Mouse (Mus musculus): ENCODE measurements around the gene Por.

Por gene

DNA sequence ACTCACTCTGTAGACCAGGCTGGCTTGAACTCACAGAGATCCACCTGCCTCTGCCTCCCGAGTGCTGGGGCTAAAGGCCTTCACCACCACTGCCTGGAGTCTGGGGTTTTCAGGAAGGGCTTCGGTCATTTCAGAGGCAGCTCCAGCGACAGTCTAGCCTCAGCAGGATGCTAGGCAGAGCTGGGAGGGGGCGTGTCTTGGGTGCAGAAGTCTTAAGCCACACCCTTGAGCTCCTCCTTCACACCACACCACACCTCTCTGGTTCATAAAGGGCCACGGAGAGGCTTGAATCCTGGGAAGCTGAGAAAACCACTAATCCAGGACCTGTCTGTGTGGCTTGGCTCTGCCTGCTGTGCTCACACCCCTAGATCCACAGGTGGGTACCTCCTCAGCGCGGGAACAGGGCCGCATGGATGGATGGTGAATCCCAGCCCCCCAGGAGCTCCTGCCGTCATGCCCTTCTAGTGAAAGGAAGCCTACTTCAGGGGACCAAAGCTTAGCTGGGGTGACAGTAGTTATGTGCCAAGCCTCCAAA is at the start of gene Por:
Gene Por (plus strand): TSS at position 293 of the 535 bp plus-strand sequence.
- no peak for DNase-seq (ENCODE audit: low spot score)

DNA sequence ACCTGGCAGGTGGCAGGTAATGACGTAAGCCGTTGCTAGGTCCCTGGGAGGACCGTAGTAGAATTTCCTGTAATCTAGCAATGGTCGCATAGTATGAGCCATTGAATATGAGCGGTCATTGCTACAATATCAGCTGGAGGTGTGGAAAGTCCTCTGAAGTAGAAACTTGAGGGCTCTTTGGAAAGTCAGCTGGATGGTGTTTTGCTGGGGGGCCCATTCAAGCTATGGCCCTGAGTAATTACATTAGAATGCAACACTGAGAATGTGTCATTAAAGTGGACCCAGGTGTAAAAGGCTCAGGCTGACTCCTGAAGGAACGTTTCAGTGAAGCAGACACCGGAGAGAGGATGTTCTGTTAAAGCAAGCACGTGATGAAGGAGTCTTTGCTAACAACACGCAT is 49.3 kb upstream of the Por start:
- DNase-seq (ENCODE audit: low spot score), result no peak

DNA sequence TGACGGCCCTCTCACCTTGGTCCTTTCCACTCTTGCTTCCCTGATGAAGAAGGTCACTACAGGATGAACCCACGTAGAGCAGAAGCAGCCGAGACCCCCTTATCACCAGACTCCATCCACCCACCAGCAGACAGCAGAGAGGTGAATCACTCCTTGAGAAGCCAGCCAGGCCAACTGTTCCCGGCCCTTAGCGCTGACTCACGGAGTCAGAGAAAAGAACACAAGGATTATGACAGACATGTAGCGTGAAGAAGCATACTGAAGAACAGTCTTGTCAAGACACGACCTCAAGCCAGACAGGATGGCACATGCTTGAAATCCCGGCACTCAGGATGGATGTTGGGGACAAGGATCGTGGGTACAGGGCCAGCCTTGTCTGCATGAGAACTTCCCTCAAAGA is 48.1 kb upstream of the Por start:
- DNase-seq (ENCODE audit: low spot score), result no peak

DNA sequence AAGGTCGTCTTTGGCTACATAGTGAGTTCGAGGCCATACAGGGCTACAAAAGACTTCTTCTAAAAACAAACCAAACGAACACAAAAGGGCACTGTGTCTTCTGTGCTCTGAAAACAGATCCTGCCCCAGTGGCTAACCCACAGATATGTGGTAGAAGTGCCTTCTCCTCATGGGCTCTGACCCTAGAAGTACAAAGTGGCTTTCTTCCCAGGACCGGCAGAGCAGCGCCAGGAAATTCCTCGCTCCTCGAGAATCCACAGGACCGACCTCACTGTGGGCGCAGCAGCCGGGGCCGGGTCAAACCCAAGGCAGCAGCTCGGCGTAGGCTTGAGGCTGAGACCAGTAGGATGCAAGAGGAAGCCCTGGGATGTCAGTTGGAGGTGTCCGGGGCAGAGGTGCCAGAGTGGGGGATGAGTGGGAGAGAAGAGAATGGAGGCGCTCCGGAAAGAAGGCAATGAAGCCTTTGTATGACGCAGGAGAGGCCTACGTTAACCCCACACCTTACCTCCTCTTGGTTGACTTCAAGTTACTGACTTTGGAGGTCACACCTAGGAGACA is 46.7 kb upstream of the Por start:
- no peak for DNase-seq (ENCODE audit: low spot score)

DNA sequence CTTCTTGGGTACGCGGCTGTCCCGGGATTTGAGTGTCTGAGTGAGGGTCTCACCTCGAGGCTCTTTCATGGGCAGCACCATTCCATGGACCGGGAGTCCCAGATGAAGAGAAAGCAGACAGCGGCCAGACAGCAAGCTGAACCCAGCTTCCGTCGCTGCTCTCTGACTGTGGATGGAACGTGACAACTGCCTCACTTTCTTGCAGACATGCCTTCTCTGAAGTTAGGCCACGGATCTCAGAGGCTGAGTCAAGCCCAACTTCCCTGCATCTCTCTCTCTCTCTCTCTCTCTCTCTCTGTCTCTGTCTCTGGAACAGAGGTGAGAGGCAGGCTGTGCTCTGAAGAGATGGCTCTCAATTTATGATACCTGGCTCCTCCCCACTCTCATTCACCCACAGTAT is 40.9 kb upstream of the Por start:
- no peak for DNase-seq (ENCODE audit: low spot score)

DNA sequence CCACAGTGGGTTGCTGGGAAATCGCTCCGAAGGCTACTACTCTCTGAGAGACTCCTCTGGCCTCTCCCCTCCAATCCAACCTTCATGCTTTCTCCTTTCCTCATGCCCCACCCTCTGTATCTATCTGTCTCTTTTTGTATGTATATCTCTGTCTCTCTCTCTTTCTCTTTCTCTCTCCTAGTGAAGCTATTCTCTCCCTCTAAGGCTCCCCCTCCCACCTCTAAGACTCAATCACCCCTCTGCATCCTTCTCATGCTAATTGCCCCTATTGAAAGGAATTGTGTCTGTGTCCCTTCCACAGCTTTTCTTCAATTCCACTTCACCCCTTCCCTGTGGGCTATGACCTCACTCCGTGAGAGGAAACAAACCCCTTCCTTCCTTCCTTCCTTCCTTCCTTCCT is 40.4 kb upstream of the Por start:
- no peak for DNase-seq (ENCODE audit: low spot score)

DNA sequence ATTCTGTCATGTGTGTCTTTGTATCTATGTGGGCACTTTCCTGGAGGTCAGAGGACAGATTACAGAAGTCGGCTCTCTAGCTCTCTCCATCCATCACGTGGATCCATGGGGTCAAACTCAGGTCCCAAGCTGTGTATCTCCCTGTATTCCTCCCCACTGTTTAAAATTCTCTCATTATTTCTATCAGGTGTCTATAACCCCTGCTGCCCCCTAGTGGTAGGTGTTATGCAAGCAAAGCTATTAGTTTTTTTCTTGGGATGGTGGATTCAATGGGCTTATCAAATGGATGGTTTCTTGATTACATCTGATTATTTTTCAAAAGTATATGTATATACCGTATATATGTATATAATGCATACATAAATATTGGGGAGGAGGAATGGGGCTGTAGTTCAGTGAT is 39.2 kb upstream of the Por start:
- DNase-seq (ENCODE audit: low spot score), result peak; percentile 62

DNA sequence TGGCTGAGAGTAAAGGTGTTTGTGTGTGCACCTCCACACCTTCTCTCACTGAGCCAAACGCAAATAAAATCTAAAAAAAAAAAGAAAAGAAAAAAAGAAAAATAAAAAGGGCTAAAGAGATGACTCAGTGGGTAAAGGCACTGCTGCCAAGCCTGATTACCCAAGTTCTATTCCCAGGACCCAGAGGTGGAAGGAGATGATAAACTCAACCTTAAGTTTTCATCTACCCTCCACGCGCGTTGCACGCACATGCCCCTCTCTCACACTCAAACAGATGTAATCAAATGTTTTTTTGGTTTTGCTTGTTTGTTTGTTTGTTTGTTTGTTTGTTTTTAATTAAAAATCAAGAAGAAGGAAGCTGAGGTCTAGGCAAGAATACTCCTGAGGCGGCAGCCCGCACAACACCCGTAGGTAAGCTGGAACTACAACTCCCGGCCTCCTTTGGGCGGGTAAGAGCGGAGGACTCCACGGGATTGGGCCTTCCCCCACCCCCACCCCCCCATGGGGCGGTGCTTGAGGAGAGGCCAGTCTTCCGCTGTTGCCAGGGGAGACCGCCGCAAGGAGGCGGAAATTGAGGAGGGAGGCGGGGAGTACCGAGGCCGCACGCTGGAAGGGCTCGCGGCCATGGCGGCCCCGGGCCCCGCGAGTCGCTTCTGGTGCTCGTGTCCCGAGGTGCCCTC is 37.6 kb upstream of the Por start, which contains the start of gene Rhbdd2:
Gene Rhbdd2 (plus strand): TSS at position 502 of the 680 bp plus-strand sequence.
- DNase-seq (ENCODE audit: low spot score), result peak; percentile 98

DNA sequence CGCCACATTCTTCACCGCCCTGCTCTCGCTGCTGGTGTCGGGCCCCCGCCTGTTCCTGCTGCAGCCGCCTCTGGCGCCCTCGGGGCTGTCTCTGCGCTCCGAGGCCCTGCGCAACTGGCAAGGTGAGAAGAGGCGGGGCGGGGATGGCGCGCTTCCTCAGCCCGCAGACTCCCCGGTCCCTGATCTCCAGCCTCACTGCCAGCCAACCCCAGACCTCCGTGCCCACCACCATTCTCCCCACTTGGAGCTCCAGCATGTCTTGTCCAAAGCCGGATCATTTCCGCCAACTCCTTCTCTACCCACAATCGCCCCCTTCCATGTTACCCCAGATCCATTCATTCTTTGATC is 37.1 kb upstream of the Por start:
- DNase-seq (ENCODE audit: low spot score), result no peak

DNA sequence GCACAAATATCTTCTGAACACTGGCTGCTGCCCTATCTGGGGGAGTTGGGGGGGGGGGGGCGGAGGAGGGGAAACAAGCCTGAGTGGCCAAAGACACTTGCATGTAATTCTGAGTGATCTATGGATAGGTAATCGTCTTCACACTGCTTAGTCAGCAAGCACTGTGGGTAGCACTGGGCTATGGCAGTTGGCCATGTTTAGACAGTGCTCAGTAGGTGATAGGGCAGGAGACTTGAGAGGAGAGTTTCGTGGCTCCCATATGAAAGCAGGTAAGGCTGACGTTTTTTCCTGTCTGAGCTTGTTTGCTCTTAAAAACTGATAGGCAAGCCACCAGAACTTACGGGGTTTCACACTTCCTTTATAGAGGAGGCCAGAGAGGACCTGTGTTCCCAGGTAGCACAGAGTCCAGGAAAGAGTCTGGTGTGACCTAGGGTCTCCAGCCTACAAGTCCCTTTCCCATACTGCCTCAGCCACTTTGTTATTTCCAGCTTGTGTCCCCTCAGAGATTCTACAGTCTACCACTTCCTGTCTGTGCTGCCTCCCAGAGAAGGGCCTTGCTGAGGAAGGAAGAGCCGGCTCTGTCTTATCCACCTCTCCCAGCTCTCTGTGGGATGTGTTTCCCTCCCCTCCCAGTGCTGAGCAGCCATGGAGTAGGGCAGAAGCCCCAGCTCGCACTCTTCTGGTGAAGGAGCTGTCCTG is 29.9 kb upstream of the Por start:
- no peak for DNase-seq (ENCODE audit: low spot score)

DNA sequence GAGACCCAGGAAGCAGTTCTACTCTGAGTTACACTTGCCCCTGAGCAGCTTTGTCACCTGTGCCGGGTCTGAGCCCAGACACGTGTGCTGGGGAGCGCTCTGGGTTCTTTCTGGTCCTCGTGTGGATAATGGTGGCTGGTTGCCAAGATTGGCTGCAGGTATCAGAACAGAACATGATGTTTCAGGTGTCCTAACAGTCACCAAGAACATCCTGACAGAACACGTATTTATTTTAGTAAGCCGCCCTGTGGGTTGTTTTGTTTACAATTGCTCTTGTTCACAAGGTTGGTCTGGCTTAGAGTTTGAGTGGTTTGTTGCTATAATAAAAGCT is 29.4 kb upstream of the Por start:
- no peak for DNase-seq (ENCODE audit: low spot score)

DNA sequence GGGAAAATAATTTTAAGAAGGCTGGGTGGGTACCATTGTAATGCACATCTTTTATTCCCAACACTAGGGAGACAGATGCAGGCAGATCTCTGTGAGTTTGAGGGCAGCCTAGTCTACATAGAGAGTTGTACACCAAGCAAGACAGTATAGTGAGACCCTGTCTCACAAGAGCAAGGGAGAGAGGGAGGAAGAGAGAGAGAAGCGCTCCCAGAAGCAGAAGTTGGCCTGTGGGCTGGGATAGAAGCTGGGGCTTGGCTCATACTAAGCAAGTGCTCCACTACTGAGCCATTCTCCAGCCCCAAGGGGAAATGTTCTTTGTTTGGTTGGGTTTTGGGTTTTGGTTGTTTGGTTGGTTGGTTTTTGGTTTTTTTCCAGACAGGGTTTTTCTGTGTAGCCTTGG is 28.8 kb upstream of the Por start:
- no peak for DNase-seq (ENCODE audit: low spot score)

DNA sequence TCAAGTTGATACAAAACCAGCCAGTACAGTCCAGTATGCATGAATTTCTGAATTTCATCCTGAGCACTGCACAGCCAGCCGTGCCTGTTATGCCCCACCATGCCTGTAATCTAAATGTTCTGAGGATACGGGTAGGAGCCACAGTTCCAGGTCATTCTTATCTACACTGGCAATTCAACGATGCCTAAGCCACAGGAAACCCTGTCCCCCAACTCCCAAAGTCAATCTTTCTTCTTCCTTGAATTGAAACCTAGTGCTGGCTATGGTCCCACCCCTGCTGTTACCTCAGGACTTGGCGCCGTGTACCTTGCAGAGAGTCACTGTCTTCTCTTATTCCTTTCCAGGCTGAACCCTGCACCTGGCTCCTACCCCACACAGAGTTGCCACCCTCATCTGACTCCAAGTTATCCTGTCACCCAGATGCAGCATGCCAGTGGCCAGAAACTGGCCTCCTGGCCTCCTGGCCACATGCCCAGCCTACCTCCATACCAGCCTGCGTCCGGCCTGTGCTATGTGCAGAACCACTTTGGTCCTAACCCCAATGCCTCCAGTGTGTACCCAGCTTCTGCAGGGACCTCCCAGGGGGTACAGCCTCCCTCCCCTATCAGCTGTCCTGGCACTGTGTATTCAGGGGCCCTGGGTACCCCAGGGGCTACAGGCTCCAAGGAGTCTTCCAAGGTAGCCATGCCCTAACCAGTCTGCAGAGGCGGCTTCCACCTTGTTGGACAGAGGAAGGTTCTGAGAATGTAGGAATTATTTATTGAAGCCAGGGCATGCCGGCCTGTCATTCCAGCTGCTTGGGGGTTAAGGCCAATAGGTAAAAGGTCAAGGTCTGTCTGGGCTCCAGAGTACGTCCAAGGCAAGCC is 26.9 kb upstream of the Por start:
- DNase-seq (ENCODE audit: low spot score), result no peak

DNA sequence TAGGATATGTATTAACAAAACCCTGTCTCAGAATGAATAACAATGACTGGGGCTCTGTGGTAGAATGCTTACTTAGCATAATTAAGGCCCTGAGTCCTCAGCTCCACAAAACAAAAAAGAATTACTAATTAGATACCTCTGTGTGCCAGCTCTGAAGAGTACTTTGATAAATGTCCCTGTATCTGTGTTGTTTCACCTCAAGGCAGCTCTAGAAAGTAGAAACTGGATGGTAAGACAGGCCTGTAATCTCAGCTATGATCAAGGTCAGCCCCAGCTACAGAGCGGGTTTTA is 26.3 kb upstream of the Por start:
- no peak for DNase-seq (ENCODE audit: low spot score)

DNA sequence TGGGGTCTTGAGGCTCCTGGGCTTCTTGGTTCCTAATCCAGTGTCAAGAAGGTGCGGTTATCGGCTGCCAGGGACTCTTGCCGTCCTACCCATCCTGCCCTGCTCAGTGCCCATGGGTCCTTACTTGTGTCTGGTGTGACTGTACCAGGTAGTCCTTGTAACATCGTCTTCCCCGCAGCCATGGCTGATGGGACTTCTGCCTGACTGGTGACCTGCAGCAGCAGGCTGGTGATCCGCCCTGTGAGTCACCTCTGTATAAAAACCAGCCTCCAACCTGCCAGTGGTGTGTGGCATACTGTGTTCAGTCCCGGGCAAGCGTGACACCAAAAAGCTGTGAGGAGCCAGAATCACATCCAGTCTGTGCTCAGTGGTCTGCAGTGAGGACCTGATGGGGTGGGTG is 26.0 kb upstream of the Por start:
- DNase-seq (ENCODE audit: low spot score), result no peak

DNA sequence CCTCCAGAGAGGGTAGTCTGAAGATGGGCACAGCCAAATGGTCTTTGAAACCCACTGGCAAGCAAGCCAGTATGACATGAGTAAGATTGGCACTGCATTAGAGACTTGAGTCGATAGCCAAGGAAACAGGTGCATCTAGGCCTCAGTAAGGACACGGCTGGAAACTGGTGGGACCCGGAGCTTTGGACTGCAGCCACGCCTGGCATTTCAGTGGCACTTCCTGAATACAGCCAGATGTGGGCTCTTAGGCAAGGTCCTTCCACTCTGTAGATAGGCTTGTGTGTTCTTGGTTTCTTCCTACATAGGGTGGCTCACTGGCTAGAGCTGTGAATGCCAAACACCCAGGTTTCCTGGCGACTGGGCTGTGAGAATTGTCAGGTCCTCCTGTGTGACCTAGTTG is 24.5 kb upstream of the Por start:
- no peak for DNase-seq (ENCODE audit: low spot score)

DNA sequence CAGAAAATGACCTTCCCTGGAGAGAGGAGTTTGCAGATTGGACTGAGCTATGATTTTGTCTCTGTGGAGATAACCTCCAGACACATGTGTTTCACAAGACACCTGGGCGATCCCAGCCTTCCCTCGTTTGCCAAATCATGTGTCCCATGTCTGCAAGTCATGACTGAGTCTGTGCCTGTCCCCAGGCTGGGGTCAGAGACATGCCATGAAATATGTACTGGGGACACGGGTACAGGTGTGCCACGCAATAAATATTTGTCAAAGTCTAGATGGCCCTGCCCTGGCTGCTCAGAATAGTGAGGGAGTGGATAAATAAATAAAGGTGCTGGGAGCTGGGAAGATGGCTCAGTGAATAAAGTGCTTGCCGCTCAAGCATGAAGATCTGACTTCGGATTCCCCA is 23.8 kb upstream of the Por start:
- DNase-seq (ENCODE audit: low spot score), result no peak

DNA sequence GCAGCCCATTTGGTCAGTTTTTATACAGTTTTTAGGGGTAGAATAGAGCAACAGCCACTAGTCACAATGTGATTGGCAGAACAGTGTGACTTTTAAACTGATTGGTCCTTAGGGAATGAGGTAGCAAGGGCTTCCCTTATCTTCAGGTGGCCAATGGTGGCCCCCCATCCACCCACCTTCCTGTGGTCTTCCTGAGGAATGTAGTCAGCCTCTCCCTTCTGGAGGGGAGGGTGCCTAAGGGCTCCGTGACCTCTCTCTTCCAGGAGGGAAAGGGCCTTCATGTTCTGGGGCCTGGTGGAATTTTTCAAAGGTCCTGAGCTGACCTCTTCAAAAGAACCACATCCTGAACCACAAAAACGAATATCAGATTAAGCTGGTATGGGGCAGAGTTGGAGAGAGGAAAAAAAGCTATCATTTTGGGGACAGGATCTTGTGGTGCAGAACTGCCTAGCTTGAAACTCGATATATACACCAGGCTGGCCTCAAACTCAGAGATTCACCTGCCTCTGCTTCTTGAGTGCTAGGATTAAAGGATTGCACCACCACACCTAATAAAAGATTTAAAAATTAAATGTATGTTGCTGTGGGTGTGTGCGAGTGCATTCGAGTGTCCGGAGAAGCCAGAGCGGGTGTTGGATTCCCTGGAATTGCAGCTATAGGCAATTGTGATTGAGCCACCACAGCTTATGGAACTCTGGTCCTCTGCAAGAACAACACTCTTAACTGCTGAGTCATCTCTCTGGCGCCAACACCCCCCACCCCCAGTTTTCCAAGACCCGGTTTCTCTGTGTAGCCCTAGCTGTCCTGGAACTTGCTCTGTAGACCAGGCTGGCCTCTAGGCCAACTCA is 21.1 kb upstream of the Por start:
- DNase-seq (ENCODE audit: low spot score), result no peak

DNA sequence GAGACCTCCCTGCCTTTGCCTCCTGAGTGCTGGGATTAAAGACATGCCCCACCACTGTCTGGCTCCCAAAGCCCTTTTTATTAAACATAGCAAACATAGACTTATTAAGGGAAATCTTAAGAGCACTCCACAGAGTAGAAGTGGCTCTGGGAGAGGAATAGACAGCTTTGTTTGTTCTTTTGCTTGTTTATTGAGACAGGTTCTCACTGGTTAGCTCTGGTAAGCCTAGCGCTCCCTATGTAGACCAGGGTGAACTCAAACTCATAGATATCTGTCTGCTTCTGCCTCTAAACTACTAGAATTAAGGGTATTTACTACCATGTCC is 20.6 kb upstream of the Por start:
- DNase-seq (ENCODE audit: low spot score), result no peak

DNA sequence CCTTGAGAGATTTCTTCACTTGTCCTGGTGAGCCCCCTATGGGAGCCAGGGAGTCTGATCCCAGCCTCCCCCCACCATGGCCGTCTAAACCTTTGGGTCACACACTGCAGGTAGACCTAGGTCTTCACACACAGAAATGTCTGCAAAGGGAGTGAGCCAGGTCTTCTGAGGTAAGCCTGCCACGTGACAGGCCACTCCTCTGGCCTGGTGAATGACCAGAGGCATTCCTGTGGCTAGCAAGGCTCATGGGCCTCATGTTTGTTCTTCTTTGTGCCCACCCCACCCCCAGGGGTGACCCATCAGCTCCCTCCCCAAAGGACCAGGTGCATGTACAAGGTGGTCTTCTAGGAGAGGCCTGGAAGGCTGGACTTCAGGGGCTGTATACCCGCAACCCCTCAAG is 18.3 kb upstream of the Por start:
- no peak for DNase-seq (ENCODE audit: low spot score)

DNA sequence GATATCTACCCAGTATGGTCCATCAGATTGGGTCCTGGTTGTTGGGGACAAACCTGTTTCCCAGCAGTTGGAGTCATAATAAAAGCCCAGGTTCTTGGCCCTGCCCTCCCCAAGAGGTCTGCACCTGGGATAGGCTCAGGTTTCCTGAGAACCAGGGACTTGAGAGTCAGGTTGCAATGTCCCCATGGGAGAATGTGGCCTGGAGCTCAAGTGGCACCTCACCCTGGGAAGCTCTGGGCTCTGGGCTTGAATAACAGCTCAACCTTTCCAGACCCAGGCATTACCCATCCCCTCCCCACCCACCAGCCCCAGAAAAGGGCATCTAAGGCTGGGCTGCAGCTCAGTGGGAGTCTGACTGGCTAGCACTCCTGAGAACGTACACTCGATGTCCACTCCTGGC is 16.6 kb upstream of the Por start:
- no peak for DNase-seq (ENCODE audit: low spot score)

DNA sequence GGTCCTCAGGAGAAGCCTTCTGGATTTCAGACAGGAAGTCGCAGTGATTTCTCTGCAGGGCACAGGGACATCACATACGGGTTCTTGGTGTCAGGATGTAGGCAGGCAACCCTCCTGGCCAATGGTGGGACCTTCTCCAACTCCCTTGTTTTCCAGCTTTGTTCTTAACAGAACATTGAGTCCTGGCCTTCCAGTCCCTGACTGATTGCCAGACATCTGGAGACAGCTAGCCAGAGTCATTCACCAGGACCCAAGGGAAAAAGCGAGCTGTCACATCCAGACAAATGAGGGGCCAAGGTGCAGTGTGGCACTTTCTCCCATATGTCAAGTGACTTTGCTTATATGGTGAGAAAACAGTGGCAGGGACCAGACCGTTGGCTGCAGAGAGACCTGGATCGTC is 13.8 kb upstream of the Por start:
- DNase-seq (ENCODE audit: low spot score), result no peak
